Mouse (Mus musculus): ENCODE data around the gene Aplp1. TPM values are rescaled to one million over a fixed set of nuclear protein-coding genes. Genes with fewer than 3 reads are reported as not detected.

Aplp1 gene
- polyA plus RNA-seq, 1 experiment = 0.26 TPM

- TF ChIP-seq USF1 (IDR thresholded peaks at IDR 0.05; ENCODE audit: low read depth) (no peak), E2F4 (IDR thresholded peaks at IDR 0.05; ENCODE audit: insufficient read depth) (no peak), MYOD1 (IDR thresholded peaks at IDR 0.05; ENCODE audit: control insufficient read depth in 1 of 3, insufficient read length in 2 of 3, low read depth in 2 of 3) (no peak), REST (IDR thresholded peaks at IDR 0.05; ENCODE audit: insufficient read depth, insufficient read length) (no peak), TCF3 (IDR thresholded peaks at IDR 0.05; ENCODE audit: insufficient read length, low read depth) (no peak), MYOG (IDR thresholded peaks at IDR 0.05; ENCODE audit: control insufficient read depth in 1 of 3, insufficient read depth in 1 of 3, insufficient read length in 2 of 3, low read depth in 2 of 3) (no peak), MAX (IDR thresholded peaks at IDR 0.05; ENCODE audit: low read depth) (no peak), POLR2A (IDR thresholded peaks at IDR 0.05; ENCODE audit: insufficient read length, low read depth) (no peak), CEBPB (IDR thresholded peaks at IDR 0.05; ENCODE audit: insufficient read depth, poor library complexity, severe bottlenecking) (no peak), POLR2AphosphoS2 (IDR thresholded peaks at IDR 0.05; ENCODE audit: insufficient read length, low read depth) (no peak), SRF (IDR thresholded peaks at IDR 0.05; ENCODE audit: control insufficient read depth, insufficient read length, low read depth) (no peak), TCF12 (IDR thresholded peaks at IDR 0.05; ENCODE audit: insufficient read depth, poor library complexity, severe bottlenecking) (no peak)
- Histone ChIP-seq H3K27me3 (ENCODE audit: control insufficient read depth, insufficient read depth, insufficient read length) (peaks cover 21% of the 10 kb centered on the region), H3K4me3 (no peak overlapping the region), H3K79me2 (ENCODE audit: control insufficient read depth, insufficient read depth) (no peaks in the 10 kb centered on the region), H3K4me2 (ENCODE audit: low read depth) (no peak overlapping the region), H3K36me3 (ENCODE audit: control insufficient read depth, insufficient read depth) (no peaks in the 10 kb centered on the region), H3ac (ENCODE audit: control insufficient read depth, insufficient read length) (no peak overlapping the region)
These were observed 27.1 kb upstream of the Aplp1 start for GRCm38 (mm10) chr7:30472411-30472810.

GRCm38 (mm10) chr7:30464816-30465300 is 19.5 kb upstream of the Aplp1 start:
- no peak overlapping the region for H3ac ChIP-seq (ENCODE audit: control insufficient read depth, insufficient read length)
- H3K27me3 ChIP-seq (ENCODE audit: control insufficient read depth, insufficient read depth, insufficient read length) = peaks cover 79% of the 10 kb centered on the region
- no peaks in the 10 kb centered on the region for H3K79me2 ChIP-seq (ENCODE audit: control insufficient read depth, insufficient read depth)
- no peaks in the 10 kb centered on the region for H3K36me3 ChIP-seq (ENCODE audit: control insufficient read depth, insufficient read depth)
- H3K4me3 ChIP-seq = no peak overlapping the region
- no peak overlapping the region for H3K4me2 ChIP-seq (ENCODE audit: low read depth)
- TF ChIP-seq MAX (IDR thresholded peaks at IDR 0.05; ENCODE audit: low read depth) (no peak), MYOG (IDR thresholded peaks at IDR 0.05; ENCODE audit: control insufficient read depth in 1 of 3, insufficient read depth in 1 of 3, insufficient read length in 2 of 3, low read depth in 2 of 3) (no peak), USF1 (IDR thresholded peaks at IDR 0.05; ENCODE audit: low read depth) (no peak)

- no peaks in the 10 kb centered on the region for H3K79me2 ChIP-seq (ENCODE audit: control insufficient read depth, insufficient read depth)
- no peaks in the 10 kb centered on the region for H3K36me3 ChIP-seq (ENCODE audit: control insufficient read depth, insufficient read depth)
- TF ChIP-seq TCF3 (IDR thresholded peaks at IDR 0.05; ENCODE audit: insufficient read length, low read depth) = no peak
- TF ChIP-seq SRF (IDR thresholded peaks at IDR 0.05; ENCODE audit: control insufficient read depth, insufficient read length, low read depth) = no peak
- no peak for TF ChIP-seq TCF12 (IDR thresholded peaks at IDR 0.05; ENCODE audit: insufficient read depth, poor library complexity, severe bottlenecking)
- no peak for TF ChIP-seq CEBPB (IDR thresholded peaks at IDR 0.05; ENCODE audit: insufficient read depth, poor library complexity, severe bottlenecking)
- TF ChIP-seq POLR2A (IDR thresholded peaks at IDR 0.05; ENCODE audit: insufficient read length, low read depth) = no peak
- TF ChIP-seq USF1 (IDR thresholded peaks at IDR 0.05; ENCODE audit: low read depth) = no peak
- no peak for TF ChIP-seq POLR2AphosphoS2 (IDR thresholded peaks at IDR 0.05; ENCODE audit: insufficient read length, low read depth)
- TF ChIP-seq REST (IDR thresholded peaks at IDR 0.05; ENCODE audit: insufficient read depth, insufficient read length) = no peak
- no peak overlapping the region for H3ac ChIP-seq (ENCODE audit: control insufficient read depth, insufficient read length)
- H3K27me3 ChIP-seq (ENCODE audit: control insufficient read depth, insufficient read depth, insufficient read length) = peaks cover 87% of the 10 kb centered on the region
- no peak overlapping the region for H3K4me3 ChIP-seq
- H3K4me2 ChIP-seq (ENCODE audit: low read depth) = no peak overlapping the region
These were observed 18.7 kb upstream of the Aplp1 start for GRCm38 (mm10) chr7:30463996-30464395.

GRCm38 (mm10) chr7:30463568-30463967 is 18.2 kb upstream of the Aplp1 start:
- Histone ChIP-seq H3K4me2 (ENCODE audit: low read depth) (no peak overlapping the region), H3K36me3 (ENCODE audit: control insufficient read depth, insufficient read depth) (no peaks in the 10 kb centered on the region), H3K4me3 (no peak overlapping the region), H3ac (ENCODE audit: control insufficient read depth, insufficient read length) (no peak overlapping the region), H3K79me2 (ENCODE audit: control insufficient read depth, insufficient read depth) (no peaks in the 10 kb centered on the region), H3K27me3 (ENCODE audit: control insufficient read depth, insufficient read depth, insufficient read length) (peaks cover 87% of the 10 kb centered on the region)
- TF ChIP-seq POLR2AphosphoS2 (IDR thresholded peaks at IDR 0.05; ENCODE audit: insufficient read length, low read depth) (no peak), TCF12 (IDR thresholded peaks at IDR 0.05; ENCODE audit: insufficient read depth, poor library complexity, severe bottlenecking) (no peak), MYOD1 (IDR thresholded peaks at IDR 0.05; ENCODE audit: control insufficient read depth in 1 of 3, insufficient read length in 2 of 3, low read depth in 2 of 3) (no peak), POLR2A (IDR thresholded peaks at IDR 0.05; ENCODE audit: insufficient read length, low read depth) (no peak), MYOG (IDR thresholded peaks at IDR 0.05; ENCODE audit: control insufficient read depth in 1 of 3, insufficient read depth in 1 of 3, insufficient read length in 2 of 3, low read depth in 2 of 3) (no peak), E2F4 (IDR thresholded peaks at IDR 0.05; ENCODE audit: insufficient read depth) (no peak), USF1 (IDR thresholded peaks at IDR 0.05; ENCODE audit: low read depth) (no peak), REST (IDR thresholded peaks at IDR 0.05; ENCODE audit: insufficient read depth, insufficient read length) (no peak), CEBPB (IDR thresholded peaks at IDR 0.05; ENCODE audit: insufficient read depth, poor library complexity, severe bottlenecking) (no peak), TCF3 (IDR thresholded peaks at IDR 0.05; ENCODE audit: insufficient read length, low read depth) (no peak), MAX (IDR thresholded peaks at IDR 0.05; ENCODE audit: low read depth) (no peak)

GRCm38 (mm10) chr7:30459484-30459883 is 14.1 kb upstream of the Aplp1 start:
- Histone ChIP-seq H3K4me2 (ENCODE audit: low read depth) (no peak overlapping the region), H3K36me3 (ENCODE audit: control insufficient read depth, insufficient read depth) (no peaks in the 10 kb centered on the region)
- TF ChIP-seq MYOD1 (IDR thresholded peaks at IDR 0.05; ENCODE audit: control insufficient read depth in 1 of 3, insufficient read length in 2 of 3, low read depth in 2 of 3) (no peak), USF1 (IDR thresholded peaks at IDR 0.05; ENCODE audit: low read depth) (no peak), POLR2AphosphoS2 (IDR thresholded peaks at IDR 0.05; ENCODE audit: insufficient read length, low read depth) (no peak), E2F4 (IDR thresholded peaks at IDR 0.05; ENCODE audit: insufficient read depth) (no peak), MYOG (IDR thresholded peaks at IDR 0.05; ENCODE audit: control insufficient read depth in 1 of 3, insufficient read depth in 1 of 3, insufficient read length in 2 of 3, low read depth in 2 of 3) (no peak), CEBPB (IDR thresholded peaks at IDR 0.05; ENCODE audit: insufficient read depth, poor library complexity, severe bottlenecking) (no peak), TCF3 (IDR thresholded peaks at IDR 0.05; ENCODE audit: insufficient read length, low read depth) (no peak), MAX (IDR thresholded peaks at IDR 0.05; ENCODE audit: low read depth) (no peak), POLR2A (IDR thresholded peaks at IDR 0.05; ENCODE audit: insufficient read length, low read depth) (no peak)

More at GRCm38 (mm10) chr7:30459484-30459883, 14.1 kb upstream of the Aplp1 start:
- H3K79me2 ChIP-seq (ENCODE audit: control insufficient read depth, insufficient read depth) = no peaks in the 10 kb centered on the region
- H3K4me3 ChIP-seq = no peak overlapping the region
- H3ac ChIP-seq (ENCODE audit: control insufficient read depth, insufficient read length) = no peak overlapping the region
- H3K27me3 ChIP-seq (ENCODE audit: control insufficient read depth, insufficient read depth, insufficient read length) = peaks cover 82% of the 10 kb centered on the region

All from myocyte (in vitro differentiated cells).